Mouse (Mus musculus) lung, embryonic 15.5 days (tissue): ENCODE results near the gene Bcan. TPM values are rescaled to one million over a fixed set of nuclear protein-coding genes. Genes with fewer than 3 reads are reported as not detected.
A peak's percentile ranks its signal among the peaks of the same experiment; 100 is the strongest.

Source experiments
- ATAC-seq: fragments of 200-750 bp; cut with Nextera tagmentation; 2 replicates; pipeline ENCODE4 v1.8.0; 2017; ENCODE audit warnings: moderate number of reproducible peaks, borderline replicate concordance; ENCODE audit not compliant: low FRiP score, low TSS enrichment; ENCODE audit errors: extremely low read depth
- H3K27ac ChIP-seq: fragments of 300-500 bp; sonication (generic); 2 replicates; pipeline ENCODE4 v1.5.1; 2015; ENCODE audit warnings: moderate library complexity, mild to moderate bottlenecking, inconsistent platforms
- H3K27me3 ChIP-seq: fragments of 300-500 bp; sonication (generic); 2 replicates; pipeline ENCODE4 v1.6.1; 2015; ENCODE audit warnings: inconsistent platforms
- H3K36me3 ChIP-seq: fragments of 300-500 bp; sonication (generic); 2 replicates; pipeline ENCODE4 v1.6.1; 2015; ENCODE audit warnings: inconsistent platforms
- H3K4me1 ChIP-seq: fragments of 300-500 bp; sonication (generic); 2 replicates; pipeline ENCODE4 v1.6.1; 2015; ENCODE audit warnings: inconsistent platforms
- H3K4me2 ChIP-seq: fragments of 300-500 bp; sonication (generic); 2 replicates; pipeline ENCODE4 v1.6.1; 2015; ENCODE audit warnings: inconsistent platforms, mild to moderate bottlenecking, moderate library complexity
- H3K4me3 ChIP-seq: fragments of 300-500 bp; sonication (generic); 2 replicates; pipeline ENCODE4 v1.5.1; 2015; ENCODE audit warnings: mild to moderate bottlenecking, inconsistent platforms
- H3K9ac ChIP-seq: fragments of 300-500 bp; sonication (generic); 2 replicates; pipeline ENCODE4 v1.6.1; 2015; ENCODE audit warnings: inconsistent platforms
- H3K9me3 ChIP-seq: fragments of 300-500 bp; sonication (generic); 2 replicates; pipeline ENCODE4 v1.6.1; 2016; ENCODE audit warnings: inconsistent platforms
- WGBS: fragments of 180-500 bp; shearing (Covaris S2); methylation state at CpG from one replicate; pipeline ENCODE4 v1.1.7; 2015; 5-methylcytosine and 5-hydroxymethylcytosine counted together
- polyA plus RNA-seq: library from polyadenylated mRNA; unstranded; fragments of >200 nt; fragmentation: Nextera tagmentation; extraction: Ambion mirVana; gene quantifications from 2 replicates; pipeline ENCODE4 v1.2.1, GENCODE M21; 2015

The Bcan gene
- 0.07 and 0.18 TPM in 2 replicates for polyA plus RNA-seq

GRCm38 (mm10) chr3:88000181-88000580, at the start of gene Bcan:
Gene Bcan (minus strand): TSS chr3:88000230.
- Histone ChIP-seq H3K9ac (no peak within 1 kb of the TSS), H3K27me3 (peaks cover 94% of the 10 kb centered on the region), H3K36me3 (no peaks in the 10 kb centered on the region), H3K4me1 (peaks cover 34% of the 10 kb centered on the region), H3K27ac (no peak within 1 kb of the TSS), H3K9me3 (no peaks in the 10 kb centered on the region), H3K4me3 (peak within 1 kb of the TSS; percentile 32), H3K4me2 (peak within 1 kb of the TSS; percentile 66)
- ATAC-seq: no peak
- under 1% methylated on average over 39 of the region's 39 CpGs for WGBS

DNA sequence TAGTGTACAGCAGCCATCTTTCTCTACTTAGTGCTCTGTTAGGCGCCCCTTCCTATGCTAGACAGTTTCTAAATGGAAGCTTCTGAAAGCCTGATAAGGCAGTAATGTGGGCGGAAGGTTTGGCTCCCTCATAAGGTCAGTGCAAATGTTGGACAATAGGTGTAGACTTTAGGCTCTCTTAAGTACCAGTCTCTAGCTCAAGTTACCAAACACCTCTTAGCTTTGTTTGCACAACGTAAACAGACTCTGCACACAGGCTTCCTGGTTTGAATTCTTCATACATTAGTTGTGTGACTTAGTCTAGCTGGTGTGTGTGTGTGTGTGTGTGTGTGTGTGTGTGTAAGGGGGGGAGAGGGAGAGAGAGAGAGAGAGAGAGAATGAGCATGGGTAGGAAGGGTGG, 49.5 kb upstream of the Bcan start:
- 28% methylated on average over 3 of the region's 3 CpGs for WGBS
- H3K9ac ChIP-seq: no peak overlapping the region
- H3K4me1 ChIP-seq: peaks cover 11% of the 10 kb centered on the region; the same call in 1 of the 2 replicates
- peaks cover 25% of the 10 kb centered on the region for H3K36me3 ChIP-seq
- no peak overlapping the region for H3K4me2 ChIP-seq
- no peaks in the 10 kb centered on the region for H3K27me3 ChIP-seq
- no peak for ATAC-seq
- H3K27ac ChIP-seq: peak overlapping the region; percentile 25
- H3K9me3 ChIP-seq: no peaks in the 10 kb centered on the region
- no peak overlapping the region for H3K4me3 ChIP-seq

DNA sequence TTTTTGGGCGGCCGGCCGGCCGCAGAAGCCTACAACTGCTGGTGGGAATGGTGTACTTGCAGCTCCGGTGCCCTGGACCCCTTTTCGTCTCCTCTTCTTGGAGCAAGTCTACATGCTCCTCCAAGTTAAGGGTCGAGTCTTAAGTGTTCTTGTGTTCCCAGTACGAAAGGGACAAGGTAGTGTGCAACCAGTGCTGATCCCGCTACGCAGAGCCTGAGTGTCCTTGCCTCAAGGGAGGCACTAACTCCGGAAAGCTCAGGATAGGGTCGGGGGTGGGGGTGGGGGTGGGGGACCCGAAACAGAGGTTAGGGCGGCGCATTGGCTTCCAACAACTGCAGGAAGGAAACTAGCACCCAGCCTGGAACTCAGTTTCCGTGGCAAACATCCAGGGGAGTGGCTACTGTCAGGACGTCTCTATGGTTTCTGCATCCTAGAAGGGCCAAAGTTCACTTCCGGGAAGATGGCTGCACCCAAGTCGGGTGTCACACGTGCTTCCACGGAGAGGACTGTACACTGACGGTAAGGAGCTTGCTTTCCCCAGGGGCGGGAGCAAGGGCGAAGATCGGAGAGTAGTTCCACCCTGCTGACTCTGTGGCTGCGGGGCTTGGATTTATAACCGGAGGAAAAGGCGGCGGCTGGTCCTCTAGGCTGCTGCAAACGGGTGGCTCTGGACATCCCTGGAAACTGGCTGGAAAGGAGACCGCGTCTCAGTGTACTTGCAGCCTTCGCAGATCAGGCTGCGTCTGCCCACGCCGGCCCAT, 42.8 kb upstream of the Bcan start, which contains the start of gene Gpatch4:
TSS of gene Gpatch4 (plus strand) at position 448 of the 761 bp plus-strand sequence.
- H3K36me3 ChIP-seq: no peaks in the 10 kb centered on the region
- peaks cover 15% of the 10 kb centered on the region; the same call in 1 of the 2 replicates for H3K4me1 ChIP-seq
- 9% methylated on average over 36 of the region's 36 CpGs for WGBS
- peak within 1 kb of the TSS; percentile 67 for H3K4me2 ChIP-seq
- peak within 1 kb of the TSS; percentile 62 for H3K4me3 ChIP-seq
- ATAC-seq: peak; percentile 85
- H3K9me3 ChIP-seq: no peaks in the 10 kb centered on the region
- H3K9ac ChIP-seq: peak within 1 kb of the TSS; percentile 41
- peak within 1 kb of the TSS; percentile 26 for H3K27ac ChIP-seq
- H3K27me3 ChIP-seq: 0 out of 2 replicates have a peak, but pooled peaks cover 10% of the 10 kb centered on the region

DNA sequence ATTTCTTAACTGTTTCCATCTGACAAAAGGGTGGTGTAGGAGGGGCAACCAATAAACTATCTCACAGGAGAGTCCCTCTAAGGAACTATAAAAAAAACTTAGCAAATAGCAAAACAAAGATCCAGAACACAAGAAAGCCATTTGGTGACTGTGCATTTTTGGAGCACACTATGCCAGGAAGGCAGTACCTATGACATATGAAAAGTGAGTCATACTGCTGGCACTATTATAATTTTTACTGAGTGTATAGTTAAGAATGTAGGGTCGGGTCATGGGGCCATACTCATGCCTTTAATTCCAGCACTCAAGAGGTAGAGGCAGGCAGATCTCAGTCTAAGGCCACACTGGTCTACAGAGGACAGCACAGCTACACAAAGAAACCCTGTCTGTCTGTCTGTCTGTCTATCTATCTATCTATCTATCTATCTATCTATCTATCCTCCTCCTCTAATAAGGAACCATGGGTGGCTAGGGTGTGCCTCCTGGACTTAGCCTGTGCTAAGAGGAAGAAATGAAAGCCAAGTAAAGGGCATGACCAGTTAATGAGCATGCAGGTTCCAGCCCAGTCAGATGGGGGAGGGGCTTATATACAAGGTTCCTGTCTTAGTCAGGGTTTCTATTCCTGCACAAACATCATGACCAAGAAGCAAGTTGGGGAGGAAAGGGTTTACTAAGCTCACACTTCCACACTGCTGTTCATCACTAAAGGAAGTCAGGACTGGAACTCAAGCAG, 35.7 kb upstream of the Bcan start:
- WGBS: 52% methylated on average over 1 of the region's 1 CpGs
- Histone ChIP-seq H3K4me2 (no peak overlapping the region), H3K4me3 (no peak overlapping the region), H3K4me1 (0 out of 2 replicates have a peak, but pooled peaks cover 5% of the 10 kb centered on the region), H3K9me3 (no peaks in the 10 kb centered on the region), H3K27ac (no peak overlapping the region), H3K9ac (no peak overlapping the region), H3K36me3 (no peaks in the 10 kb centered on the region), H3K27me3 (peaks cover 38% of the 10 kb centered on the region)
- no peak for ATAC-seq

DNA sequence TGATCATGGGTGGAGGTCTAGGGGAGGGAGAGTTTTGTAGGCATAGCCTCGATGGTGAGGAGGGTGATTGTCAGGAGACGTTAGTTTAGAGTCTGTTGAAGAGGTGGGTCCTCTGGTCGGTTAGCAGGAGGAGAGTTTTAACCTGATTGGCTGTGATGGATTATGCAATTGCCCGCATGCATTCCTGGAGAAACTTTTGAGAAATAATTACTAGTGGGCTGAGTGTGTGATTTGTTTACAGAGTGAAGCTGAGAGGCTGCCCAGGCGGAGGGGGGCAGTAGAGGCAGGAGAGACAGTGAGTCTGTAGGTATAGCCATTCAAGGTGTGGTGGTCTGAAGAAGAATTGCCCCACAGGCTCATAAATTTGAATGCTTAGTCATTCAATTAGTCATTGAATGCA, 33.5 kb upstream of the Bcan start:
- Histone ChIP-seq H3K9ac (no peak overlapping the region), H3K27ac (no peak overlapping the region), H3K4me1 (0 out of 2 replicates have a peak, but pooled peaks cover 9% of the 10 kb centered on the region), H3K9me3 (no peaks in the 10 kb centered on the region), H3K4me2 (no peak overlapping the region), H3K27me3 (peaks cover 36% of the 10 kb centered on the region), H3K36me3 (no peaks in the 10 kb centered on the region), H3K4me3 (no peak overlapping the region)
- WGBS: 29% methylated on average over 5 of the region's 5 CpGs
- no peak for ATAC-seq

DNA sequence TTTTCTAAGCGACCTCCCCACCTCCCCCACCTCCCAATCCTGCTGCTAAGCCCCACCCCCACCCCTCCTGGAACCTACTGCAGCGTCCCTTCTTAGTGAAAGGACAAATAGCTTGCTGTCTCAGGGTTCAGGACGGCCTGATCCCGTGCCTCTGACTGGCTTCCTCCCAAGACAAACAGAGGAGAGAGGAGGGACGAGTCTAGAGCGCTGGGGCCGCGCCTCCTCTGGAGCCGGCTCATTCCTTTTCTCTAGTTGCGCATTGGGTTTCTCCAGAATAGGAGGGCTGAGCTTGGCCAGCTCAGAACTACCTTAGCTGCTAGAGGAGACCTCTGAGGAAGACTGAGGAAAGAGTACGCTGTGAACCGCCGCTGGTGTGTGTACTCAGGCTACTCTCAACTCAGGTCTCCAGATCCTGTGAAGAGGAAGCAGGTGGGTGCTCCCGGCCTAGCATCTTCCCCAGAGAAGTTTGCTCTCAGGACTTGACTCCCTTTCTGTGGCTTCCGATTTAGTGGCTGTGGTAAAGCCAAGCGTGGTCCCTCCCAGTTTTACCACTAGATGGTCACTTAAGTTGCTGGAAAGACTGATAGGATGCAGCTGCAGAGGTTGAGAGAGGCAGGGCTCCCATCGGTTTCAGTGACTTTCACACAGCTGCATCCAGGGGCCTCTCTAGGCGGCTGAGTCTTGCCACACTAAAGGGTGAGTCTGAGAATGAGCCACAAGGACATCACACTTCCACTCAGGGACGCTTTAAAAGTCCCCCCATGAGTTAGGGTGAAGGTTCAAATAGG, 30.8 kb upstream of the Bcan start:
- ATAC-seq: 0 out of 2 replicates have a peak, but pooled peaks have one; percentile 35
- no peak overlapping the region for H3K4me3 ChIP-seq
- 11% methylated on average over 19 of the region's 19 CpGs for WGBS

GRCm38 (mm10) chr3:88027434-88028186, 27.6 kb upstream of the Bcan start, which contains the start of gene Hapln2:
Gene Hapln2 (minus strand): TSS chr3:88027583.
- H3K27ac ChIP-seq: no peak within 1 kb of the TSS
- ATAC-seq: no peak
- H3K27me3 ChIP-seq: peaks cover 66% of the 10 kb centered on the region
- H3K36me3 ChIP-seq: no peaks in the 10 kb centered on the region
- no peak within 1 kb of the TSS for H3K4me3 ChIP-seq
- no peaks in the 10 kb centered on the region for H3K9me3 ChIP-seq
- H3K4me2 ChIP-seq: no peak within 1 kb of the TSS
- 47% methylated on average over 5 of the region's 5 CpGs for WGBS
- H3K9ac ChIP-seq: no peak within 1 kb of the TSS
- peaks cover 20% of the 10 kb centered on the region for H3K4me1 ChIP-seq

More for the DNA sequence above, 30.8 kb upstream of the Bcan start:
- no peaks in the 10 kb centered on the region for H3K9me3 ChIP-seq
- H3K4me1 ChIP-seq: 0 out of 2 replicates have a peak, but pooled peaks cover 9% of the 10 kb centered on the region
- H3K27ac ChIP-seq: no peak overlapping the region
- peaks cover 37% of the 10 kb centered on the region for H3K27me3 ChIP-seq
- H3K36me3 ChIP-seq: no peaks in the 10 kb centered on the region
- no peak overlapping the region for H3K4me2 ChIP-seq
- no peak overlapping the region for H3K9ac ChIP-seq

DNA sequence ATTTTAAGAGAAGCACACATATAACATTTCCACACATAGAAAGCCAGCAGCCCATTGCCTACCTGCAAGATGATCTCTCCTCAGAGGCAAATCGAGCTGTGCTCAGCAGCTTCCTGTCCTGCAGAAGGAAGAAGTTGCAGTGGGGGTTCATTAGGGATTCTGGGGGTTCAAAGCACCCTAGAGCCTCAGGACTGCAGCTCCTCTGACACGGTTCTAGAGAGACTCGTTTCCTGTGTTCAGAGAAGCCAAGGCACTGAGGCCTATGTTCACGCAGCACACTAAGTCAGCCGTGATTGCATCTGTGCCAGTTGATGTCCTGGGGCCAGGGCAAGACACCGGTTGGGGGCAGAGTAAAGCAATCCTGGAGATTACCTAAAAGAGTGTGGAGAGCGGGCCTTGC, 26.8 kb upstream of the Bcan start:
- ATAC-seq: no peak
- no peaks in the 10 kb centered on the region for H3K9me3 ChIP-seq
- H3K27ac ChIP-seq: no peak overlapping the region
- H3K27me3 ChIP-seq: peaks cover 66% of the 10 kb centered on the region
- H3K9ac ChIP-seq: no peak overlapping the region
- H3K36me3 ChIP-seq: no peaks in the 10 kb centered on the region
- 53% methylated on average over 7 of the region's 7 CpGs for WGBS
- H3K4me1 ChIP-seq: peaks cover 25% of the 10 kb centered on the region
- no peak overlapping the region for H3K4me2 ChIP-seq
- no peak overlapping the region for H3K4me3 ChIP-seq

DNA sequence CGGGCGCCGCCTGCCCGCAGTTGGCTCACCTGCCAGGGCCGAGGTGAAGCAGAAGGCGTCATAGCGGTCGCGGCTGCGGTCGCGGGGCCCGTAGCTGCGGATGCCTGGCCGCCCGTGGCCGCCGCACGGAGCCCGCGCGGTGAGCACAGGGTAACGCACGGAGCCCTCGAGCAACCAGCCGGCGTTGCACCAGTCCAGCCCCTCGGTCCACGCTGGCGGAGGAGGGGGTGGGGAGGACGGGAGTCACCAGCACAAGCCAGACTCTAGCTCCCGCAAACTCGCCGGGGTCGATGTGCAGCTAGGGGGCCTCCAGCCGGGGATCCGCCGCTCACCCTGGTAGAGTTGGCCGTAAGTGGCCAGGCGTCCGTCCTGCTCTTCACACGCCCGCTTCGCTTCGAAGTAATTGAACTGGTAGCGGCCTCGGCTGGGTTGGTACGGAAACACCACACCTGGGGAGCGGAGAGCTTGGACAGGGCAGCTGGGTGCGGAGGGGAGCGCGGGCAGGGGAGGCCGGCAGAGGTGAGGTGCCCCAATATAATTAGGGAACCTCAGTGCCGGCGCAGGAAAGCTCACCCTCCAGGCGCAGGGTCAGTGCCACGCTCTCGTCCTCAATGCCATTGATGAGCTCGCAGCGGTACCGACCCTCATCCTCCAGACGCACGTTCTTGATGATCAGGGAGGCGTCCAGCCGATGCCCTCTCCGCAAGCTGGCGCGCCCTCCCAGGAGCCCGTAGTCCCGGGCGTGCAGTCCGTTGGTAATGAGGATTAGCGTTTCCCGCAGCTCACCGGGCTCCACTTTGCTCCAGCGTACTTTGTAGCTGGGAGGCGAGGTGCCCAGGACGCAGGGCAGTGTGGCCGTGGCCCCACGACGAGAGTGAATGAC, 23.4 kb upstream of the Bcan start:
- 1% methylated on average over 81 of the region's 81 CpGs for WGBS
- Histone ChIP-seq H3K27me3 (peaks cover 76% of the 10 kb centered on the region), H3K9me3 (no peaks in the 10 kb centered on the region), H3K4me3 (peak overlapping the region; percentile 51), H3K4me2 (peak overlapping the region; percentile 98), H3K4me1 (peaks cover 16% of the 10 kb centered on the region), H3K36me3 (no peaks in the 10 kb centered on the region), H3K9ac (peak overlapping the region; percentile 23; the same call in 1 of the 2 replicates), H3K27ac (no peak overlapping the region)
- peak; percentile 58; the same call in 1 of the 2 replicates for ATAC-seq
